Mouse (Mus musculus) spleen, postnatal 4 days (tissue): ENCODE measurements around the gene Ostn.
"Not testable (repeated sequence)": the region's sequence is repeated elsewhere in the genome, so short reads cannot be mapped to it uniquely, and the experiment has no call there.

Experiments
- DNase-seq, 2 experiments: peaks; one replicate each; pipeline ENCODE4 v3.0.0; 2022; ENCODE audit warnings: low spot score in 2 of 2

Ostn gene

GRCm38 (mm10) chr16:27307189-27307588 is at the start of gene Ostn:
TSS of gene Ostn (plus strand) at chr16:27307489.
- not testable (repeated sequence) for DNase-seq

- no peak for DNase-seq
Observed at GRCm38 (mm10) chr16:27268748-27269147, 38.5 kb upstream of the Ostn start.

- no peak for DNase-seq
Observed at GRCm38 (mm10) chr16:27287410-27287809, 19.9 kb upstream of the Ostn start.

GRCm38 (mm10) chr16:27296508-27296907 is 10.8 kb upstream of the Ostn start:
- no peak for DNase-seq

- no peak for DNase-seq
Observed at GRCm38 (mm10) chr16:27296929-27297328, 10.4 kb upstream of the Ostn start.

- DNase-seq: no peak
Observed at GRCm38 (mm10) chr16:27319099-27319498, 11.8 kb downstream of the Ostn start.

- no peak for DNase-seq
Observed at GRCm38 (mm10) chr16:27322047-27322446, 14.8 kb downstream of the Ostn start.

GRCm38 (mm10) chr16:27326463-27326862 is 19.2 kb downstream of the Ostn start:
- DNase-seq: no peak

- no peak for DNase-seq
Observed at GRCm38 (mm10) chr16:27347521-27347920, 40.2 kb downstream of the Ostn start.

- DNase-seq: no peak
Observed at GRCm38 (mm10) chr16:27348359-27348758, 41.1 kb downstream of the Ostn start.

- no peak for DNase-seq
Observed at GRCm38 (mm10) chr16:27349235-27349634, 41.9 kb downstream of the Ostn start.

- no peak for DNase-seq
Observed at GRCm38 (mm10) chr16:27349878-27350532, 42.7 kb downstream of the Ostn start.

GRCm38 (mm10) chr16:27354464-27354863 is 47.2 kb downstream of the Ostn start:
- DNase-seq: no peak

GRCm38 (mm10) chr16:27360059-27360458 is 52.8 kb downstream of the Ostn start:
- no peak for DNase-seq

GRCm38 (mm10) chr16:27370191-27370590 is 62.9 kb downstream of the Ostn start, which contains the start of gene Uts2b:
TSS of gene Uts2b (minus strand) at chr16:27370239.
- DNase-seq: no peak

- DNase-seq: no peak
Observed at GRCm38 (mm10) chr16:27370700-27371099, 63.4 kb downstream of the Ostn start.

- DNase-seq: no peak
Observed at GRCm38 (mm10) chr16:27374139-27374538, 66.8 kb downstream of the Ostn start.

GRCm38 (mm10) chr16:27375318-27375717 is 68.0 kb downstream of the Ostn start:
- no peak for DNase-seq

GRCm38 (mm10) chr16:27376556-27376955 is 69.3 kb downstream of the Ostn start:
- DNase-seq: no peak

- DNase-seq: no peak
Observed at GRCm38 (mm10) chr16:27382217-27382616, 74.9 kb downstream of the Ostn start.

GRCm38 (mm10) chr16:27384893-27385603 is 77.8 kb downstream of the Ostn start:
- no peak for DNase-seq

GRCm38 (mm10) chr16:27385649-27386048 is 78.4 kb downstream of the Ostn start:
- no peak for DNase-seq

GRCm38 (mm10) chr16:27386850-27387407 is 79.6 kb downstream of the Ostn start:
- no peak for DNase-seq
